Mouse (Mus musculus): ENCODE measurements at regions not wholly inside any gene's neighbourhood (a gene's known extent, or its start where the extent isn't known, plus 50 kb on each side); places are given as distances from the start of the nearest gene placed in this dataset.

DNA sequence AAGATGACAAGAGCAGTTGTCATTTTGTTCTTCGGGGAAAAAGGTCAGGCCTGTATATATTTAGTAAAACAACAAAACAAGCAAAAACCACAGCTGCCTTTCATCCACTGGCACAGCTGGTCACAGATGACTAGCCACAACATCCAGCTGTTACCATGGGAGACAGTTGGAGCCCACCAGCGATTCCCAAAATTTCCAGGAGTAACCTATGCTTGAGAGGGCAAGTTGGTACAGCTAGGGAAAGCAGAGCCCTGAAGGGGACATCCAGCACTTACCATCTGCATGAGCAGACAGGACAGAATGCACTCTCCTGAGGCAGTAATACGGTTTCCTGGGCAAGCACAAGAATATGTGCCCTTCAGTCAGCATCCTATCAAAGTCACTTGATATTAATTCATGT is 62.9 kb upstream of the Nap1l1 start:
- Histone ChIP-seq H3K27ac (ENCODE audit: low read depth, low read length) (no peak overlapping the region), H3K9ac (ENCODE audit: low read depth, low read length) (no peak overlapping the region), H3K27me3 (ENCODE audit: control insufficient read depth, insufficient read depth, low read length) (no peaks in the 10 kb centered on the region), H3K4me1 (ENCODE audit: control insufficient read depth, insufficient read depth, low read length) (no peaks in the 10 kb centered on the region), H3K4me2 (replicated peaks; ENCODE audit: low read depth, low read length) (no peak overlapping the region), H3K4me3 (ENCODE audit: low read length) (no peak overlapping the region), H3K9me3 (ENCODE audit: control insufficient read depth, low read length) (no peaks in the 10 kb centered on the region), H3K36me3 (ENCODE audit: control insufficient read depth, insufficient read depth, low read length) (no peaks in the 10 kb centered on the region)
- ATAC-seq (ENCODE audit: low FRiP score, low TSS enrichment) = no peak
- 60% methylated on average over 3 of the region's 3 CpGs for WGBS

DNA sequence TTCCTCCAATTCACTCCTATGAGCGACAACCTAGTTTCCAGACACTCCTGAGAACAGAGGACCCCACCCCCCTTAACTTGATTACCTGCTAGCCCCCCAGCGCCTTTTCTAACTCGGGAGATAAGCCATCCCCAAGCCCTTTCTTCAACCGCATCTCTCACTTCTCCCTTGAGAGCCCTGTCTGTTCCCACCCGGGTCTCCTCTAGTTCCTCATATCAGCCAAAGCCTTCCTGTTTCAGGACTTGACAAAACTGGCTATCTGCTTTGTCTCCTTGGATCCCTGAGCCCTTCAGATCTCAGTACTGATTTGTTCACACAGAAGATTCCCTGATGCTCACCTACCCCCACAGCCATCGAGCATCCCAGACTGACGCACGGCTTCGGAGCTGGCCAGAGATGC is 61.5 kb upstream of the Nap1l1 start:
- Histone ChIP-seq H3K4me3 (ENCODE audit: low read length) (no peak overlapping the region), H3K36me3 (ENCODE audit: control insufficient read depth, insufficient read depth, low read length) (no peaks in the 10 kb centered on the region), H3K4me2 (replicated peaks; ENCODE audit: low read depth, low read length) (no peak overlapping the region), H3K9me3 (ENCODE audit: control insufficient read depth, low read length) (no peaks in the 10 kb centered on the region), H3K27ac (ENCODE audit: low read depth, low read length) (no peak overlapping the region), H3K27me3 (ENCODE audit: control insufficient read depth, insufficient read depth, low read length) (no peaks in the 10 kb centered on the region), H3K9ac (ENCODE audit: low read depth, low read length) (no peak overlapping the region), H3K4me1 (ENCODE audit: control insufficient read depth, insufficient read depth, low read length) (no peaks in the 10 kb centered on the region)
- no peak for ATAC-seq (ENCODE audit: low FRiP score, low TSS enrichment)
- 86% methylated on average over 9 of the region's 9 CpGs for WGBS

DNA sequence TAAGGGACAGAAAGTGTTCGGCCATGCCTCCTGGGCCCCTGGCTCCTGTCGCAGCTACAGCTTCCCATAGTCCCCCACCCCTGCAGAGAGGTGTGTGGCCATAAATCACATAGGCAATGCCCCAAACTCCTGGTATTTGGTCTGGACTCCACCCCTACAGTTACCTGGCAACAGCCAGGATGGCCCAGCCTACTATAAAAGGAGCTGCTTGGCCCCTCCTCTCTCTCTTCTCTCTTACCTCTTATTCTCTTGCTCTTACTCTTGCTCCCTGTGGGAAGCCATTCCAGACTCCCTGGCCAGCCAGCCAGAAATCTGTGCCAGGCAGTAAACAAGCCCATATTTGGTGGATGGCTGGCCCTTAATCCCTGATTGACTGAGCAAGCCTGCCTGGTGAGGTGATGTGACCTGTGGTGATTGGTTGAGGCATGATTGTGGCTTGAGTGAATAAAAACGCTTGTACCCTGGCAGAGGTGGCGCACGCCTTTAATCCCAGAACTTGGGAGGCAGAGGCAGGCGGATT is 56.4 kb upstream of the Nap1l1 start:
- Histone ChIP-seq H3K4me3 (ENCODE audit: low read length) (no peak overlapping the region), H3K4me2 (replicated peaks; ENCODE audit: low read depth, low read length) (no peak overlapping the region), H3K27ac (ENCODE audit: low read depth, low read length) (no peak overlapping the region), H3K36me3 (ENCODE audit: control insufficient read depth, insufficient read depth, low read length) (no peaks in the 10 kb centered on the region), H3K27me3 (ENCODE audit: control insufficient read depth, insufficient read depth, low read length) (no peaks in the 10 kb centered on the region), H3K9ac (ENCODE audit: low read depth, low read length) (no peak overlapping the region), H3K4me1 (ENCODE audit: control insufficient read depth, insufficient read depth, low read length) (peaks cover 15% of the 10 kb centered on the region), H3K9me3 (ENCODE audit: control insufficient read depth, low read length) (no peaks in the 10 kb centered on the region)
- no peak for ATAC-seq (ENCODE audit: low FRiP score, low TSS enrichment)
- WGBS = 78% methylated on average over 6 of the region's 6 CpGs

DNA sequence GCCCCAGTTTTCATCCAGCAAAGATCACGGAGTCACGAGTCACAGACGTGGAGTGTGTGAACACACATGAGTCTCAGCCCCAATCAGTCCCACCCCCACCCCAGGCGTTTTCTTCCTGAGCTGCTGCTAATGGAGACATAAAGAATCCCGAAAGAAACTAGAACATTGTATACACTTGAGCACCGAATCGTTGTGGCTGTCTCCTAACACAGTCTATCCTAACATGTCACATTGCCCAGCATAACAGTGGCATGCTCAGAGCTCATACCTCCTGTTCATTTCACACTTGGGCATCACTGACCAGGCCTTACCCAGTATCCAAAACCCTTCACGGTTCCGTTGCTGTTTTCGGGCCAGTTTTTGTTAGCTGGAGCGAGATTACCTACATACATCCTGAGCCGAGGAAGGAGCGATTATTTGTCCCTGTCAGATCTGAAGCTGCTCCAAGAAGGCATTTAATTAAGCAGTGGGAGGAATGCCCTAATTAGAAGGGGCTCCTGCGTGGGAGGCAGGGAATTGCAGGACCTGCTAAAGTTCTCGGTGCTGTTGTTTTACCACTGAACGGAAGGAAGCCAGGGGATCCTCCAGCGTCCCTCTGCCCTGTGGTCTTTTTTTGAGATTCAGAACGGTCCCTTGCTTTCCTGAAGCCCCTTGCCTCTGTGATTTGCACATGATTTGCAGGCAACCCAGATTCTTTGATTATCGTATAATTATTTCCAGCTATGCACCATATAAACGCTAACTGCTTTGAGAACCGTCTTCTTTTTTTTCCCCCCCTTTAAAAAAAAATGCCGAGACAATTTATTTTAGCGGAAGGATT is 53.4 kb upstream of the Nap1l1 start:
- Histone ChIP-seq H3K9me3 (ENCODE audit: control insufficient read depth, low read length) (no peaks in the 10 kb centered on the region), H3K4me2 (replicated peaks; ENCODE audit: low read depth, low read length) (peak overlapping the region; percentile 51), H3K9ac (ENCODE audit: low read depth, low read length) (peak overlapping the region; percentile 31; the same call in 1 of the 2 replicates), H3K27ac (ENCODE audit: low read depth, low read length) (no peak overlapping the region), H3K27me3 (ENCODE audit: control insufficient read depth, insufficient read depth, low read length) (no peaks in the 10 kb centered on the region), H3K4me3 (ENCODE audit: low read length) (peak overlapping the region; percentile 31), H3K4me1 (ENCODE audit: control insufficient read depth, insufficient read depth, low read length) (peaks cover 15% of the 10 kb centered on the region), H3K36me3 (ENCODE audit: control insufficient read depth, insufficient read depth, low read length) (no peaks in the 10 kb centered on the region)
- WGBS = 22% methylated on average over 23 of the region's 23 CpGs
- ATAC-seq (ENCODE audit: low FRiP score, low TSS enrichment) = peak; percentile 50; the same call in 1 of the 2 replicates

DNA sequence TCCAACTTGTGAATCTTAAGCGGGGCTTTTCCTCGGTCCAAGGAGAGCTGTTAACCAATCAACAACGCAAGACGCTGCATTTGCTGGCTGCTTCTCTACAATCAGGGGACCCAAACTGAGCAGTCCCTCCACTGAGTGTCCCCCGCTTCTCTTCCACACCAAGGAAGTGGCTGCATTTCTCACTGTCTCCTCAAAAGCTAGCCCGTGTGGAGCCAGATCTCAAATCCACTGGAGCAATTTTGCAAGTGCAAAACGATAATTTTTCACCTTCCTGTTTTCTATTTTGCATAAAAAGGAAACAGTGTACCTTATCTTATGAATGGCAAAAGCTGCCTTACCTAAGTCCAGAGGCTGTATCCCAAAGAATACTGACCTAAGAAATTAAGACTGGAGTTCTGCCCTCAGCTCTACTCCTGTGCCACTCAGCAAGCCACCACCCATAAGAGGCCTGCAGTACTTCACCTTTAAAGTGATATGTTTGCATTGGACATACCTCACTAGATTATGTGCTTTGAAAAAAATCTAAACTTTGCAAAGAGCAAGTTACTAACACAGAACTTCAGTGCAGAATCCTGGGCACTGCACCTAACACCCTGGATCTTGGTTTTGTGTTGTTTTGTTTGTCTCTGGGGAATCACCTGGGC is 52.7 kb upstream of the Nap1l1 start:
- no peak for ATAC-seq (ENCODE audit: low FRiP score, low TSS enrichment)
- Histone ChIP-seq H3K9me3 (ENCODE audit: control insufficient read depth, low read length) (no peaks in the 10 kb centered on the region), H3K4me1 (ENCODE audit: control insufficient read depth, insufficient read depth, low read length) (peaks cover 15% of the 10 kb centered on the region), H3K36me3 (ENCODE audit: control insufficient read depth, insufficient read depth, low read length) (no peaks in the 10 kb centered on the region), H3K27me3 (ENCODE audit: control insufficient read depth, insufficient read depth, low read length) (no peaks in the 10 kb centered on the region), H3K27ac (ENCODE audit: low read depth, low read length) (no peak overlapping the region), H3K4me2 (replicated peaks; ENCODE audit: low read depth, low read length) (peak overlapping the region; percentile 51), H3K4me3 (ENCODE audit: low read length) (peak overlapping the region; percentile 31), H3K9ac (ENCODE audit: low read depth, low read length) (peak overlapping the region; percentile 31; the same call in 1 of the 2 replicates)
- 13% methylated on average over 7 of the region's 7 CpGs for WGBS

DNA sequence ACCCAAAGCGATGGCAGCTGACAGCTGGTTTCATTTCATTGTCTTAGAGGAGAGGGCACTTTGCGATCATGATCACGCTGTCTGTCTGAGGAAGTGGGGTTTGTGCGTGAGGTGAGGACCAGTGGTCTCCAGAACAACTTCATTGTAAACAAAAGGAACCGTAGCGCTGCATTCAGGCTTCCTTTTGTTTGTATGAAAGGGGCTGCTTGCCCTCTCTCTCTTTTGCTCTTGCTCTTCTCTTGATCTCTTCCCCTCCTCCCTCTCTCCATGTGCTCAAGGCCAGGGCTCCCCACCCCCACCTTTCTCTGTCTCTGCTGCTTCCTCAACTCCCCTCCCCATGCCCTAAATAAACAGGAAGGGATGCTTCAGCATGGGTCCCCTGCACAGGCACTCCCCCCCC is 51.0 kb upstream of the Nap1l1 start:
- Histone ChIP-seq H3K9me3 (ENCODE audit: control insufficient read depth, low read length) (no peaks in the 10 kb centered on the region), H3K36me3 (ENCODE audit: control insufficient read depth, insufficient read depth, low read length) (no peaks in the 10 kb centered on the region), H3K27ac (ENCODE audit: low read depth, low read length) (no peak overlapping the region), H3K4me2 (replicated peaks; ENCODE audit: low read depth, low read length) (no peak overlapping the region), H3K27me3 (ENCODE audit: control insufficient read depth, insufficient read depth, low read length) (no peaks in the 10 kb centered on the region), H3K9ac (ENCODE audit: low read depth, low read length) (no peak overlapping the region), H3K4me1 (ENCODE audit: control insufficient read depth, insufficient read depth, low read length) (peaks cover 15% of the 10 kb centered on the region), H3K4me3 (ENCODE audit: low read length) (no peak overlapping the region)
- ATAC-seq (ENCODE audit: low FRiP score, low TSS enrichment) = peak; percentile 40; the same call in 1 of the 2 replicates
- 23% methylated on average over 6 of the region's 6 CpGs for WGBS

DNA sequence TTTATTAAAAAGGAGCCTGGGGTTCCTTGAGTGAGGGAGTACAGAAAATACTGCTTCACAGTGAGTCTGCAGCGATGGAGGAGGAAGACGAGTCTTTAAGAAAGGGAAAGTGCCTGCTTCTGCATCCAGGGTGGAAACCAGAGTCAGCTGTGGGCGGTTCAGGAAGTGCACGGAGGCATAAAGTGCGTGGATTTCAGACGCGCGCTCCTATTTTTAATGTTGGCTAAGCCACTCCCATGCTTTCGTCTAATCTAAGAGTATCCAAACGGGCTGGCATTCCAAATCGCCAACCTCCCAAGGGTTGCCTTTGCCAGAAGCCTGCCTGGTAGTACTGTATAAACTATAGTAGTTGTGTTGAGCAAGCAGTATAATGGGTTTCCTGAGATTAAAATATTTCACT is 50.4 kb upstream of the Nap1l1 start:
- no peak overlapping the region for H3K9ac ChIP-seq (ENCODE audit: low read depth, low read length)
- H3K36me3 ChIP-seq (ENCODE audit: control insufficient read depth, insufficient read depth, low read length) = no peaks in the 10 kb centered on the region
- 48% methylated on average over 11 of the region's 11 CpGs for WGBS
- H3K4me3 ChIP-seq (ENCODE audit: low read length) = no peak overlapping the region
- no peak; the same call in 1 of the 2 replicates for ATAC-seq (ENCODE audit: low FRiP score, low TSS enrichment)
- H3K9me3 ChIP-seq (ENCODE audit: control insufficient read depth, low read length) = no peaks in the 10 kb centered on the region
- peak overlapping the region; percentile 29; the same call in 1 of the 2 replicates for H3K4me2 ChIP-seq (replicated peaks; ENCODE audit: low read depth, low read length)
- H3K27me3 ChIP-seq (ENCODE audit: control insufficient read depth, insufficient read depth, low read length) = no peaks in the 10 kb centered on the region
- H3K4me1 ChIP-seq (ENCODE audit: control insufficient read depth, insufficient read depth, low read length) = peaks cover 15% of the 10 kb centered on the region
- no peak overlapping the region for H3K27ac ChIP-seq (ENCODE audit: low read depth, low read length)
